Mouse (Mus musculus): ENCODE data around the gene Srp68. TPM values are rescaled to one million over a fixed set of nuclear protein-coding genes. Genes with fewer than 3 reads are reported as not detected.

Gene Srp68
- polyA plus RNA-seq, 1 experiment from 2014 or later, result 106 TPM

- Histone ChIP-seq H3K27ac (replicated peaks) (no peak overlapping the region), H3K4me1 (no peaks in the 10 kb centered on the region), H3K4me3 (no peak overlapping the region), H3K27me3 (ENCODE audit: low read depth, poor library complexity, severe bottlenecking) (no peaks in the 10 kb centered on the region), H3K36me3 (peaks cover 100% of the 10 kb centered on the region), H3K9me3 (replicated peaks) (no peaks in the 10 kb centered on the region)
- 92% methylated on average over 22 of the region's 22 CpGs for WGBS
- DNase-seq (ENCODE audit: low spot score), result no peak
Measured at GRCm38 (mm10) chr11:116255090-116255981, 18.7 kb downstream of the Srp68 start.

- DNase-seq (ENCODE audit: low spot score), result no peak
- peaks cover 100% of the 10 kb centered on the region for H3K36me3 ChIP-seq
- 95% methylated on average over 9 of the region's 9 CpGs for WGBS
Measured at GRCm38 (mm10) chr11:116254627-116255026, 19.4 kb downstream of the Srp68 start.

GRCm38 (mm10) chr11:116253076-116253600, 20.9 kb downstream of the Srp68 start:
- WGBS, result 92% methylated on average over 3 of the region's 3 CpGs
- H3K4me1 ChIP-seq, result no peaks in the 10 kb centered on the region
- H3K36me3 ChIP-seq, result peaks cover 100% of the 10 kb centered on the region
- H3K9me3 ChIP-seq (replicated peaks), result no peaks in the 10 kb centered on the region
- DNase-seq (ENCODE audit: low spot score), result no peak
- no peaks in the 10 kb centered on the region for H3K27me3 ChIP-seq (ENCODE audit: low read depth, poor library complexity, severe bottlenecking)
- H3K4me3 ChIP-seq, result no peak overlapping the region
- H3K27ac ChIP-seq (replicated peaks), result no peak overlapping the region

More at GRCm38 (mm10) chr11:116254627-116255026, 19.4 kb downstream of the Srp68 start:
- Histone ChIP-seq H3K27ac (replicated peaks) (no peak overlapping the region), H3K27me3 (ENCODE audit: low read depth, poor library complexity, severe bottlenecking) (no peaks in the 10 kb centered on the region), H3K4me1 (no peaks in the 10 kb centered on the region), H3K9me3 (replicated peaks) (no peaks in the 10 kb centered on the region), H3K4me3 (no peak overlapping the region)

- no peak for DNase-seq (ENCODE audit: low spot score)
- 97% methylated on average over 8 of the region's 8 CpGs for WGBS
- Histone ChIP-seq H3K27ac (replicated peaks) (no peak overlapping the region), H3K9me3 (replicated peaks) (no peaks in the 10 kb centered on the region), H3K36me3 (peaks cover 100% of the 10 kb centered on the region), H3K27me3 (ENCODE audit: low read depth, poor library complexity, severe bottlenecking) (no peaks in the 10 kb centered on the region), H3K4me1 (no peaks in the 10 kb centered on the region), H3K4me3 (no peak overlapping the region)
Measured at GRCm38 (mm10) chr11:116250898-116251297, 23.1 kb downstream of the Srp68 start.

GRCm38 (mm10) chr11:116247502-116248222, 26.4 kb downstream of the Srp68 start:
- Histone ChIP-seq H3K9me3 (replicated peaks) (no peaks in the 10 kb centered on the region), H3K27me3 (ENCODE audit: low read depth, poor library complexity, severe bottlenecking) (no peaks in the 10 kb centered on the region), H3K36me3 (peaks cover 100% of the 10 kb centered on the region), H3K4me3 (no peak overlapping the region), H3K4me1 (no peaks in the 10 kb centered on the region), H3K27ac (replicated peaks) (no peak overlapping the region)
- WGBS, result 87% methylated on average over 14 of the region's 14 CpGs
- DNase-seq (ENCODE audit: low spot score), result no peak

- Histone ChIP-seq H3K9me3 (replicated peaks) (no peaks in the 10 kb centered on the region), H3K27ac (replicated peaks) (no peak overlapping the region), H3K4me1 (peaks cover 12% of the 10 kb centered on the region), H3K36me3 (peaks cover 80% of the 10 kb centered on the region), H3K27me3 (ENCODE audit: low read depth, poor library complexity, severe bottlenecking) (no peaks in the 10 kb centered on the region), H3K4me3 (no peak overlapping the region)
- 81% methylated on average over 6 of the region's 6 CpGs for WGBS
- no peak for DNase-seq (ENCODE audit: low spot score)
Measured at GRCm38 (mm10) chr11:116245616-116246015, 28.4 kb downstream of the Srp68 start.

GRCm38 (mm10) chr11:116244580-116244979, 29.4 kb downstream of the Srp68 start:
- Histone ChIP-seq H3K36me3 (peaks cover 69% of the 10 kb centered on the region), H3K9me3 (replicated peaks) (no peaks in the 10 kb centered on the region), H3K4me1 (peaks cover 16% of the 10 kb centered on the region), H3K27ac (replicated peaks) (no peak overlapping the region), H3K27me3 (ENCODE audit: low read depth, poor library complexity, severe bottlenecking) (no peaks in the 10 kb centered on the region), H3K4me3 (no peak overlapping the region)
- WGBS, result 91% methylated on average over 8 of the region's 8 CpGs
- DNase-seq (ENCODE audit: low spot score), result no peak

GRCm38 (mm10) chr11:116241744-116242235, 32.2 kb downstream of the Srp68 start:
- peaks cover 22% of the 10 kb centered on the region for H3K27me3 ChIP-seq (ENCODE audit: low read depth, poor library complexity, severe bottlenecking)

GRCm38 (mm10) chr11:116239797-116240196, 34.2 kb downstream of the Srp68 start:
- 15% methylated on average over 7 of the region's 7 CpGs for WGBS
- Histone ChIP-seq H3K9me3 (replicated peaks) (no peaks in the 10 kb centered on the region), H3K4me3 (no peak overlapping the region), H3K36me3 (peaks cover 22% of the 10 kb centered on the region), H3K4me1 (peaks cover 27% of the 10 kb centered on the region), H3K27ac (replicated peaks) (no peak overlapping the region), H3K27me3 (ENCODE audit: low read depth, poor library complexity, severe bottlenecking) (peaks cover 38% of the 10 kb centered on the region)
- no peak for DNase-seq (ENCODE audit: low spot score)

More at GRCm38 (mm10) chr11:116241744-116242235, 32.2 kb downstream of the Srp68 start:
- Histone ChIP-seq H3K4me3 (no peak overlapping the region), H3K4me1 (peaks cover 27% of the 10 kb centered on the region), H3K27ac (replicated peaks) (peak overlapping the region; percentile 67), H3K9me3 (replicated peaks) (no peaks in the 10 kb centered on the region), H3K36me3 (peaks cover 42% of the 10 kb centered on the region)
- 55% methylated on average over 12 of the region's 12 CpGs for WGBS
- peak; percentile 48 for DNase-seq (ENCODE audit: low spot score)

- WGBS, result 15% methylated on average over 31 of the region's 31 CpGs
- Histone ChIP-seq H3K27ac (replicated peaks) (no peak within 1 kb of the TSS), H3K9me3 (replicated peaks) (no peaks in the 10 kb centered on the region), H3K27me3 (ENCODE audit: low read depth, poor library complexity, severe bottlenecking) (peaks cover 56% of the 10 kb centered on the region), H3K4me1 (peaks cover 37% of the 10 kb centered on the region), H3K36me3 (peaks cover 2% of the 10 kb centered on the region), H3K4me3 (peak within 1 kb of the TSS; percentile 24)
- DNase-seq (ENCODE audit: low spot score), result no peak
Measured at GRCm38 (mm10) chr11:116237742-116238395, 36.1 kb downstream of the Srp68 start, which contains the start of gene Evpl. Evpl (minus strand) TSS chr11:116238077.

- no peaks in the 10 kb centered on the region for H3K9me3 ChIP-seq (replicated peaks)
- H3K36me3 ChIP-seq, result no peaks in the 10 kb centered on the region
- no peak overlapping the region for H3K4me3 ChIP-seq
- no peak overlapping the region for H3K27ac ChIP-seq (replicated peaks)
- H3K4me1 ChIP-seq, result peaks cover 34% of the 10 kb centered on the region
- H3K27me3 ChIP-seq (ENCODE audit: low read depth, poor library complexity, severe bottlenecking), result peaks cover 73% of the 10 kb centered on the region
- 83% methylated on average over 8 of the region's 8 CpGs for WGBS
- no peak for DNase-seq (ENCODE audit: low spot score)
Measured at GRCm38 (mm10) chr11:116234901-116235300, 39.1 kb downstream of the Srp68 start.

- no peak for DNase-seq (ENCODE audit: low spot score)
- no peak overlapping the region; the same call in 1 of the 2 replicates for H3K27ac ChIP-seq (replicated peaks)
- H3K4me1 ChIP-seq, result peaks cover 24% of the 10 kb centered on the region
- 21% methylated on average over 17 of the region's 17 CpGs for WGBS
- H3K9me3 ChIP-seq (replicated peaks), result no peaks in the 10 kb centered on the region
- peak overlapping the region; percentile 27 for H3K4me3 ChIP-seq
- peaks cover 72% of the 10 kb centered on the region for H3K27me3 ChIP-seq (ENCODE audit: low read depth, poor library complexity, severe bottlenecking)
- no peaks in the 10 kb centered on the region for H3K36me3 ChIP-seq
Measured at GRCm38 (mm10) chr11:116232427-116232826, 41.6 kb downstream of the Srp68 start.
